Mouse (Mus musculus) E14TG2a.4 (cell line): ENCODE results near the gene Ddah2.

Source experiments
- CTCF ChIP-seq: conservative IDR thresholded peaks from 2 replicates; pipeline ENCODE4 v1.5.1; 2014; ENCODE audit warnings: low read length
- NANOG ChIP-seq: IDR thresholded peaks from 2 replicates; pipeline ENCODE4 v1.6.1; 2014; ENCODE audit warnings: borderline replicate concordance, low read length, mixed read lengths

GRCm38 (mm10) chr17:35049561-35050016 lies 9.2 kb upstream of the Ddah2 start, which contains the start of gene Clic1:
- TF ChIP-seq CTCF: no peak
- no peak for TF ChIP-seq NANOG
